Mouse (Mus musculus) frontal cortex, postnatal 25 days (tissue): ENCODE measurements around the gene Iqgap1.
A peak's percentile ranks its signal among the peaks of the same experiment; 100 is the strongest.
"Not testable (repeated sequence)": the region's sequence is repeated elsewhere in the genome, so short reads cannot be mapped to it uniquely, and the experiment has no call there.

ENCODE experiments used
- DNase-seq, 2 experiments: peaks; one replicate each; pipeline ENCODE4 v3.0.0; 2022; ENCODE audit warnings: low spot score in 2 of 2

Iqgap1 gene

DNA sequence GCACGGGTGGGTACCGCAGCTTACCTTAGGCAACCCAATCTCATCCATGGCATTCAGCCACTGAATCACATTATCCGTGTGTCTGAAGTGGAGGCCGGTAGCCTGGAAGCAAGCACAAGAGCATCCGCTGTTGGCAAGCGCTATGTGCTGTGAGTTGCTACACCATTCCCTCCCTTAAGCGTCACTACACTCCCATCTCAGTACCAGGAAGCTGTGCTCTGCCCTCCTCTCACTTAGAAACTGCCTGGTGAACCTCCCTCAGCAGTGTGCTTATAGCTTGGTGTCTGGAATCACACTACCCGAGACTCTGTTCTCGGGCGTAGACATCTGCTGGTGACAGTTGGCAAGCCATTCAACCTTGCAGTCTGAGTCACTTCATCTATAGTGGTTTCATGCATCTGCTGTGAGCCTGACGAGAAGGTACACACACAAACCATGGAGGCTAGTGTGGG is 58.9 kb downstream of the Iqgap1 start:
- peak; percentile 41 to 56 for DNase-seq

DNA sequence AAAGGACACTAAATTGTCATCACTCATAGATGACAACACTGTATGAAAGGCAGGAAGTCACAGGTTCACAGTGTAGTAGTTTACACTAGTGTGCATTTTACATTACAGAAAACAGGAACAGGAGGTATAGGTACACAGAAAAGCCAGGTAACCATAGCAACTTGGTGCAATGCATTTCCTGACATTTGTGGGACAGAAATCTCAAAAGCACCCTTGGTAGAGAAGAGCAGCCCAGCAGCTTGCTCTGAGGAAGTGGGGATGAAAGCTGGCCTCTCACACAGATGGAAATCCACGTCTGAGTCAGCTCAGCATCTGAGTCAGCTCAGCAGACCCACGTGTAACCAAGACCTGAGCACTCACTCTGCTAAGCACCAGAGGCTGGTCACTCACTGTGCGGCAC is 59.7 kb downstream of the Iqgap1 start:
- DNase-seq = no peak

DNA sequence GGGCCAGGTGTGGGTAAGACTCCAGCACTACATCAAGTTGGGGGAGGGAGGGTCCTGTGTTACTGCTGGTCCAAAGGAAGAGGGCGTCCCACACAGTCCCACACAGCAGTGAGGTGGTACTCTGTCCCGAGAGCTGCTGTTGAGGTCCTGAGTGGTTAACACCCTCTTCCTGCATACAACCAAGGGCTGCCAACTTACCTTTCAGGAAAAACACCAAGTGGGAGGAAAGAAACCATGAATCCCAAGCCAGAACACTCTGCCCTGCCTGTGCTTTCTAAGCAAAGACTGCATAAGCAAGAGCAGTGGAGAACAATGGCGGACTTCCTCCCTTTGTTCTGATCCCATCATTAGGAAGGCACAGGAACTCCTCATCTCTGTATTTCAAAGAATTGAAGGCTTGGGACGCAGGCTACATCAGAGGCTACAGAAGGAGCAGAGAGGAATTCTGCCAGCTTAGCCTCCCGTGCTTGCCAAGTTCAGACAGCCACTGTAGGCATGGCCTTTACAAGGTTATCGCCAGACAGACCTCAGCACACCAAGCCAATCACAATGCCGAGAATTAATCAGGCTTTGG is 61.8 kb downstream of the Iqgap1 start:
- no peak for DNase-seq

DNA sequence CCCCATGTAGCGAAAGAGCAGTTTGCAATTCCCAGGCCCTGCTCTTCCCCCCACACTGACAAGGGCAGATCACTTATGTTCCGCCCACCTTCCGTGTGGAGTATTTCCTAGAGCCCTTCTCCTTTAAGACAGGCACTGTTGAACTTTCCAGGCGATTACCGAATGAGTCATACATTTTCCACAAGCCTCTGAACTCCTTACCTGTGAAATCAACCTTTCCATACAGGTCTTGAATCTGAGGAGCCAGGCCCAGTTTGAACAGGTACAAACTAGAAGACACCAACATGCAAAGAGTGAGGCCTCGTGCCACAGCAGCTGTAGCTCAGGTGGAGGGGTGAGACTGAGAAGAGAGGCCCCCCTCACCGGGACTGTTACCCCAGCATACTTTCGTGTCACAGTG is 63.5 kb downstream of the Iqgap1 start:
- DNase-seq = no peak

DNA sequence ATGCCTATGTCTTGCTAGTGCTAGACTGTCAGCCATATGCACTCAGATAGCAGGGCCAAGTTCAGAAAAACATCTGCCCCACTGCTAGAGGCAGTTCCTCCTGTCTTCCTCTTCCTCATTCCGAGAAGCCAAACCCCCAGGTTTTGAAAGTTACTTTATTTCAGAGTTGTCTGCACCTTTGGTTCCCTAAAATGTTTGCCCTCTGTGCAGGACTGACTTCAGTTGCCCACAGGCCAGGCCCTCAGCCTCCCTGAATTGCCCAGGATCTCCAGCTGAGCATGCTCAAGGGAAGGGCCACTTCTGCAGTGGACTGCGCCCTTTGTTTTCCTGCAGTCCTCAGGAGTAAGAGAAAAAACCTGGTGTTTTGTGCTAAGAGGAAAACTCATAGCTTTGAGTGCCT is 71.7 kb downstream of the Iqgap1 start:
- DNase-seq = no peak

DNA sequence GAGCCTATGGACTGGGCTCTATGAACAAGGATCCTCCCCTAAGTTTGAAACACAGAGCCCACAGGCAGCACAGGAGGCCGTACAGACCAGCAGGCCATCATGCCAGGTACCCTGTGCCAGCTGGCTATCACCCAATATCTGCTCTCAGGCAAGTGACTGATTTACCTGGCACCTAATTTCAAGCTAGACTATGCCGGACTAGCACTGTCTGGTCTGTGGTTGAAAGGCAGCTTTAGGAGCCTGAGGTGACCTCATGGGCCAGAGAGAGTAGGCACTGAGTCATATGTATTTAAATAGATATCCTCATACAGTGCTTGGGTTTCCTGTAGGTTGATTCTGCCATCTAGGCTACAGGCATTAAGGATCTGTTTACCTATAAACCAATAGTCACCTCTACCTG is 72.2 kb downstream of the Iqgap1 start:
- no peak for DNase-seq

DNA sequence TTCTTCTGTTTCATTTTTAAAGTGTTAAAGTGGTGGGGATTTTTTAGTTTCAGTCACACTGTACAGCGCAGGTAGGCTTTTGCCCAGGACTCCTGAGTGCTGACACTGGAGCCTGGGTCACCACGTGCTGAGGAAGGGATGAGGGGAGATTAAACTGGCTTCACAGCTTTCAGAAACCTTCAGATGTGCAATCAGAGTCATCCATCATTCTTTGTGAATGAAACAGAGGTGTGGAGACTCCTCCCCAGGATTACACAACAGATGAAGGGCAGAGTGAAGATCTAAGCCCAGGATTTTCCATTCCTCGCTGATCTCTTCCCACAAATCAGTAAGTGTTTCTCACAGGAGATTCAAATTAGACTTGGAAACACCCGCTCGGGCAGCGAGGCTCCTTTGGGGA is 76.2 kb downstream of the Iqgap1 start:
- no peak for DNase-seq

DNA sequence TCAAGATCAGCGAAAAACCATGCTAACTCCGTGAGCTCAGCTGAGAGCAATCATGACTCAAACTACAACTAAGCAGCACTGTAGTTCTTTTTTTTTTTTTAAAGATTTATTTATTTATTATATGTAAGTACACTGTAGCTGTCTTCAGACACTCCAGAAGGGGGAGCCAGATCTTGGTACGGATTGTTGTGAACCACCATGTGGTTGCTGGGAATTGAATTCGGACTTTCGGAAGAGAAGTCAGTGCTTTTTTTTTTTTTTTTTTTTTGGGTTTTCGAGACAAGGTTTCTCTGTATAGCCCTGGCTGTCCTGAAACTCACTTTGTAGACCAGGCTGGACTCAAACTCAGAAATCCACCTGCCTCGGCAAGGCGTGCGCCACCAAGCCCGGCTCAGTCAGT is 76.7 kb downstream of the Iqgap1 start:
- DNase-seq = not testable (repeated sequence)

DNA sequence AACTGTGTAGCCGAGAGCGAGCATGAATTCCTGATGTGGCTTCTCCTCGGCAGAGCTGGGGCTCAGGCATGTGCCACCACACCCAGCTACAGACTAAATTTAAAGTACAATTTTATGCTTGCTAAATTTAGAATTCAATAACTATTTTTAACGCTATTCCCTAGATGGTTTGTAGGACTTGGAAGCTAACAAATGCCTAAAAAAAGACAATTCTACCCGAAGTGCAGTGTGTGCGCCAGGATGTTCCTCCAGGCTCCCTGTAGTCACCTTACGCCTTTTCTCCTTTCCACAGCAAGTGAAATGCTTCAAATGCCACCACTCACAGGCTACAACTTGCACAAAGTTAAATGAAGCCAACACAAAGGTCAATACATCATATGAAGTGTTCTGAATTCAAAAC is 78.4 kb downstream of the Iqgap1 start:
- DNase-seq = no peak

DNA sequence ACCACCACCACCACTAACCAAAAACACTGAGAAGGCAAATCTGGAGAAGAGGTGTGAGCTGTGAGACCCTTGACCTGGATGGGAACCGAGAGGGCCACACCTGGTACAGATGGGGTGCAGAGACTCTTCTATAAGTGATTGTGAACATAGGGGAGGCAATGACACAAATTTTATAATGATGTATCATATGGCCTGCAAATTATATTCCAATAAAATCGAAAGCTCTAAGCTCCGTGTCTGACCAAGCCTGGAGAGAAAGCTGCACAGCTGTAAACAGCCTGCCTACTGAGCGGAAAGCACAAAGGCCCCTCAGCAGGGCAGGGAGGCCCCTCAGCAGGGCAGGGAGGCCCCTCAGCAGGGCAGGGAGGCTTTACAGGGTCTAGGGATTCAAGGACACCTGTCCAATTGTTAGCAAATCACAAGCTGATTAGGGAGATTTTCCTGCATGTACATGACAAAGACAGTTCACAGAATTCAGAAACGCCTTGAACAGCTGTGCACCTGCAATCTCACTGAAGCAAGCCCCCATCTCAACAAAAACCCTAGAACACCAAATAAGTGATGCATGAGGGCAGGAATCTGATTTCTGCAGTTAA is 79.5 kb downstream of the Iqgap1 start:
- DNase-seq = no peak

DNA sequence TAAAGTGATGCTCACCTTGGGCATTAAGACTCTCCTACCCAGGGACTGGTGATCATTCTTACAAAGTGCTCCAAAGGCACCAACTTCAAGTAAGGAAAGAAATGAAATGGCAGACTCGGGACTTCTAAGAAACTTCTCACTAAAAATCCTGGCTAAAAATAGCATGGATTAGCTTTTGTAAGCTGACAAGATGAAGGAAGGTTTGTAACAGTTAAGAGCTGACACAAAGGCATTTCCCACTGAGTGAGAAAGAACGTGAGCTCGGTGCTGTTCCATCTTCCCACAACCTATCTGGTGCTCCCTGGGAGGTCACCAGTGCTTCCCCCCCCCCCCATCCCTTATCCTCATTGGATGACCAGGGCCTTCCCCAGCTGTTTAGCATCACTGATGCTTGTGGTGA is 80.0 kb downstream of the Iqgap1 start:
- no peak for DNase-seq

DNA sequence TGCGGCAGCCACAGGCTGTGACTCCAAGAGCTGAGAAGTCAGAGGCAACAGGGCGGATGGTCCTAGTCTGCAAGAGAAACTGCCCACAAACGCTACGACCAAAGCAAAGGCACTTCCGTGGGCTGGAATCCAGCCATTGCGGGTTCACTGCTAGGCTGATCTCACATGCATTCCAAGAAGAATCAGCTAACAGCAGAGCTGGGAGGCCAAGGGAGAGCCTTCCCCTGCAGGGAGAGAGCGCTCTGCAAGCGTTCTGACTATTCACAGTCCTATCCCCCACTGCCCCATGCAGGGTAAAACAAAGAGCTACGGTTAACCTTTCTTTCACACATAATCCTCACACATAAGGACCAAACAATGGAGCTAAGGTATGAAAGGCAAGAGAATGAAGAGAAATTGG is 80.5 kb downstream of the Iqgap1 start:
- DNase-seq = no peak

DNA sequence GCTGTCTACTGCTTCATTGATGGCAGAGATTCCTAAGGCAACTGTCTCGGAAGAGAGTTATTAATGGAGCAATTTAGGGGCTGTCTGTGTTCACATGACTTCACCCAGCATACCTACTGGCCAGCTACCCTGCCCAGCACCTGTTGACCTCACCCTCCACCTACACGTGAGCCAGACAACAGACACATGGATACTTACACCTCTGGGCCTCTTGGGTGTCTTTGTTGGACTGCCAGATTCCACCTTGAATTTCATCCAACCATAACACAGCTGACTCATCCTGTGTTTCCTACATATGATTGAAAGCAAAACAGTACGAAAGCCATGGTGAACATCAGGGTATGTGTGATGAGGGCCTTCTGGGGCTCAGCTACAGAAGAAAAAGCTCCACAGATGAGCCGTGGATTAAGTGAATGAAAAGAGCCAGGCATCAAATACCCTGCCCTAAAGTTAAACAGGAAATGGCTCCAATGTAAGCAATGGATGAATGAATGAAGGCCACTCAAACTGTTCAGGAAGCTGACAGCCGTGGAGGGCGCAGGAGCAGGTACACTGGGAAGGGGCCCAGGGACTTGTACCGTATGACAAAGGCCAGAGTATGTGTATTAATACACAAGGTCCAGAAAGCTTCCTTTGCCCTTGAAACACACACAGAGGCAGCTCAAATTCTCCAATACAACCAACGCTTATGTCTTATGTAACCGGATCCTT is 81.7 kb downstream of the Iqgap1 start:
- DNase-seq = no peak

DNA sequence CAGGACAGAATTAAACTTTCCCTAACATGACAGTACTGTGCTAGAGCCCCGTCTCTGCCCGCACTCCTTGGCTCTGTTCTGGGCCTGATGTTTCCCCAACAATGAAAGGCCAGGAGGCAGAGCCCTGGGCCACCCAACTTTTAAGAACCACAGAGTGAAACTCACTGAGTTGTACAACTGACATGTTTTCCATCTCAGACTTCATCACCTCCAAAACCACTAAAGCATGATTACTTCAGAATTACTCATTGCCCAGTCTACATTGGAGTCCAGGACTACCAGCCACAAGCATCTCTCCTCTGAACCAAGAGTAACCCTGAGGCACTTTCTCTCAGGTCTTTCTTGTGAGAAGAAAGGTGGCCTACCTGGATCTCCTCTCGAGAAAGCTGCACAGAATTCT is 83.1 kb downstream of the Iqgap1 start:
- DNase-seq = no peak

DNA sequence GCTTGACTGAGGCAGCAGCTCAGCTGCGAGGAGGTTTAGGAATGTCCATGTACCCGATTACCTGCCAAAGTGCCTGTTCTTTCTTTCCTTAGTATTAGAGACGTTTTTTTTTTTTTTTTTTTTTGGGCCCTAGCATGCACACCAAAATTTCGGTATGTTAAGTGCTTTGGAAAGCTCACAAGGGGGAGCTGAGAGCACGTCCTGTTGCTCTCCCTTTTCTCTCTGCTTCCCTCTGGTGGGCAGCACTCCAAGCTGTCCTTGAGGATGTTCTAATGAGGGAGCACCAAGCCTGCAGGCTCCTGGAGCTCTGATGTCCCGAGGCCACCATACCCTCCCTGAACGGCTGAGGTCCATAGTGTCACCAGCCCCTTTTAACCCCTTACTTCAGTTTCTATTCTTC is 84.8 kb downstream of the Iqgap1 start:
- peak; percentile 29 to 50 for DNase-seq

DNA sequence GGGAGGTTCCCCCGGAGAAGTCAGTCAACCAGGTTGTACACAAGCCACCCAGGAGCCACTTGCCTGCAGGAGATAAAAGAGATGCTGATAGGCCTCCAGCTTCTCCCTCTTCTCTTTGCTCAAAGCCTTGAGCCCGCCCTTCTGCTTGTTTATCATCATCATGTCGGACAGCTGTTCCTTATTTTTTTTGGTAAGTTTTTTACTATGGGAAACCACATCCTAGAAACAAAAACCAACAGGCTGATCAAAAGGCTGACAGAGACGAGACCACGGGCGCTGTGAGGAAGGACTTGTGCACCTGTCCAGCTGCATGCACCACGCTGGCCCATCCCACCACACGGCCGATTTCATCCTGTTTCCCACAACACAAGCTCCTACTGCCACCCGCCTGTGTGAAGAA is 89.6 kb downstream of the Iqgap1 start:
- no peak for DNase-seq

DNA sequence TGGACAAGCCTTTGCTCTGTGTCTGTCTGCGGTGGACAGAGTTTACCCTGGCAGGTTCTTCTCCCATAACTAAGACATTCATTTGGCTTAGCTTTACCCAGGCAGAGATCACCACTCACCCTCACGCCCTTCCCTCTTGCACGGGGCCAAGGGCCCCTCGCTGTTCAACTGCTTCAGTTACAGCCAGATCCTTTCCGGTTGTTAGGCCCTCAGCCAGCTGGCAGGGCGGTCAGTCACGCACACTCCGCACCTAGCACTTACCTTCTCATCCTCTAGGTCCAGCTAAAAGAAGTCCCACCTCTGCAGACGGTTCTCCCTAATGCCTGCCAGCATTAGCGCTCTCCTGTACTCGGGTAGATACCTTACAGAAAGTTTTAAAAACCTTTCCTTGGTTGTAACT is 92.8 kb downstream of the Iqgap1 start:
- DNase-seq = no peak

DNA sequence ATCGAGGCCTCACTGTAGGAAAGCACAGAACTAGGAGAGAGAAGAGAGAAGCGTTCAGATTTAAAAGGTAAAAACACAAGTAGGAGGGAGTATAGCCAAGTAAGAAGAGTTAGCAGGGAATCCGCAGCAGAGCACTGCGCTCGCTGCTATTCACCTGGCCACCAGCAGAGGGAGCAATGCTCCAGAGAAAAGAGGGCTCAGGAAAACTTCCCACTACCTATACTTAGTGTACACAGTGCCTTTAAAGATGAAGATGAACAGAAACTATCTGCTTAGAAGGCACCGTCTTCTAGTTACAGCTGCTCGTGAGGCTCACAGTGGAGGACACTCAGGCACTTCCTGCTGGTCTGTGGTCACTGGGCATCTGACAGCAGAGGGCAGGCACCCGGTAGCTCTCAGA is 96.1 kb downstream of the Iqgap1 start:
- DNase-seq = peak; percentile 51 to 64

DNA sequence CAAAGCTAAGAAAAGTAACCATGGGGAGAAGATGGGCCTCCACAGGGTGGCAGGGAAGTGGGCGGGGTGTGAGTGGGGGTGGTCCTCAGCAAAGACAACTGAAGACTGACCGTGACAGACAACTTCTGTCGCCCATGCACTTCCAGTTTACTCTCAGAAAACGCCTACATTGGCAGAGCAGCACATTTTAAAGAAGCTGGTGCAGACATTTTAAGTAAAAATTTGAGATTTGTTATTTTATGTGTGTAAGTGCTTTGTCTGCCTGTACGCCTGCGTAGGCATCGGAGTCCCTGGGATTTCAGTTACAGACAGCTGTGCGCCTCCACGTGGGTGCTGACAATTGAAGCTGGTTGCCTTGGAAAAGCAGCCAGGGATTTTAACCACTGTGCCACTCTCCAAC is 104.7 kb downstream of the Iqgap1 start:
- DNase-seq = peak; percentile 22 to 38

DNA sequence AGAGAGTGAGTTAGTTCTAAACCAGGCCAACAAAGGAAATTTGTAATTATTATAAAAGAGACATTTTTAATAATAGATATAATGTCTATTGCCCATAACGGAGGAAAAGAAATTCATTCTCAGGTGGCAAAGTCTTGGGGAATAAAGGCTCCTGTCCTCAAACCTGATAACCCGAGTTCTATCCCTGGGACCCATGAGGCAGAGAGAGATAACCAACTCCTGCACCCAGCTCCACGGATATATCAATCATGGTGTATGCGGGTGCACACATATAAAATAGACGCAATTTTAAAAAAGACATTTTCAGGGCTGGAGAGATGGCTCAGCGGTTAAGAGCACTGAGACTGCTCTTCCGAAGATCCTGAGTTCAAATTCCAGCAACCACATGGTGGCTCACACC is 106.2 kb downstream of the Iqgap1 start:
- DNase-seq = no peak

DNA sequence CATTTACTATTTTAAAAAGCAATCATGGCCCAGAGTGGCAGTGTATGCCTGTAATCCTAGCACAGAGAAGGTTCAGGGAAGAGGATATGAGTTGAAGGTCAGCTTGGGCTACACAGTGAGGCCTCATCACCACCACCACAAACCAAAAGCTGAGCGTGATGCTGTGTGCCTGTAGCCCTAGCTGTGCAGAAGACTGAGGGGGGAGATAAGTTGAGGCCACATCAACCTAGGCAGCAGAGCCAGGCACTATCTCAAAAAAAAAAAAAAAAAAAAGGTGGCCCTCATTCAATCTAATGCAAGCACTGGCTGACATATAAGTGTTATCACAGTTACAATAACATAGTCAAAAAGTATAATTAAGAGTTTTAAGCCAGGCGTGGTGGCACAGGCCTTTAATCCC is 106.7 kb downstream of the Iqgap1 start:
- no peak for DNase-seq

DNA sequence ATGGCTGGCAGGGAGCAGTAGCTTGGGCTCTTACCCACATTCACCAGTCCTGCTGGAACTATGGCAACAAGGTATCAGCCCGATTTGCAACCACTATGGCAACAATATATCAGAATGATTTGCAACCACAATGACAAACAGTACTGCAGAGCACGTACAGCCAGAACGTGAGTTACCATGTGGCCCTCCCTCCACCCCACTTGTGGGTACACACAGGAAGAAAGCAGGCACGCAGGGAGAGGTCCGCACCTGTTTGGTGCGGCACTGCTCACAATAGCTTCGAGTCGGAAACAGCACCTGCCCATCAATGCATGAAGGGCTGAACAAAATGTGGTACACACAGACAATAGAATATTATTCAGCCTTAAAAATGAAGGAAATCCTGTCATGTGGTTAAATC is 107.3 kb downstream of the Iqgap1 start:
- DNase-seq = no peak

DNA sequence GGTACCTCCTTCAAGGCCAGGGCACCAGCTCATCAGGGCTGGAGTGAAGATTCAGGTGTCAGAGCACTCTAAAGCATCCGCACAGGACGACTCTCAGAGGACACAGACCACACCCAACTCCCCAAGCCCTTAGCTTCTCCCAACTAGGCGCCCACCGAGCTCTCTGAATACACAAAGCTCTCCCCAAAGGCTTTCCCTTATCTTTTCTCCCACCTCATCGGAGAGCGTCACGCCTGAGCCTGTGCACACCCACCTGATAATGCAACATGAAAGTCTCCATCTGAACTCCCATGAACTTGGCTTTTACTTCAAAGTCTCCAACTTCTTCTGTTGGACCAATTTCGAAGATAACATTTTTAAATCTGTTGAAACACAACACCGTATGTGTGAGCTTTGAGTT is 109.0 kb downstream of the Iqgap1 start:
- no peak for DNase-seq

DNA sequence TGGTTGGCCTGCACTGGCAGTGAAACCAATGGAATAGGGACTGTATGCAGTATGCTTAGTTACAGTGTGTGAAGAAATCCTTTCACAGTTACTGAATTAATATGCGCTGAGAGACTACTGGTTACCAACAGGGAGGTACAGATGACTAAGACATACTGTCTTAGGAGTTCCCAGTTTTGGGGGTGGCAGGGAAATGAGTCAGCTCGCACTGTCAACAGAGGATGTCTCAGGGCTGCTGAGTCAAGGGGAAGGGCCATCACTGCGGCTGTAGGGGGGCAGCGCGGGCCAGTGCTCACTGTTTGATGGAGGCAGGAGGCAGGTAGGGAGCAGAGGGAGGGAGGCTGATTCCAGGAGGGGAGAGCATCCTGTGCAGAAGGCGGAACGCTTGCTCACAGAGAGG is 110.5 kb downstream of the Iqgap1 start:
- peak in 1 of 2 experiments; percentile 23 for DNase-seq
